Mouse (Mus musculus) myocyte (in vitro differentiated cells): ENCODE data around the gene F11r. TPM values are rescaled to one million over a fixed set of nuclear protein-coding genes. Genes with fewer than 3 reads are reported as not detected.
"Not testable (repeated sequence)": the region's sequence is repeated elsewhere in the genome, so short reads cannot be mapped to it uniquely, and the experiment has no call there.

Experiments
- H3K27me3 ChIP-seq: one replicate; pipeline ENCODE4 v1.6.1; 2011; ENCODE audit not compliant: control insufficient read depth, insufficient read depth, insufficient read length
- H3K36me3 ChIP-seq: one replicate; pipeline ENCODE4 v1.6.1; 2011; ENCODE audit not compliant: control insufficient read depth, insufficient read depth
- H3K4me2 ChIP-seq: one replicate; pipeline ENCODE4 v1.6.1; 2011; ENCODE audit warnings: low read depth, control low read depth
- H3K4me3 ChIP-seq: one replicate; pipeline ENCODE4 v1.5.1; 2011; ENCODE audit warnings: mild to moderate bottlenecking, control low read depth, moderate library complexity
- H3K79me2 ChIP-seq: one replicate; pipeline ENCODE4 v1.6.1; 2011; ENCODE audit not compliant: control insufficient read depth, insufficient read depth
- H3ac ChIP-seq: one replicate; pipeline ENCODE4 v1.6.1; 2011; ENCODE audit not compliant: control insufficient read depth, insufficient read length
- CEBPB ChIP-seq: IDR thresholded peaks from 2 replicates; pipeline ENCODE4 v1.6.1; 2011; ENCODE audit warnings: mild to moderate bottlenecking, moderate library complexity; ENCODE audit not compliant: poor library complexity, insufficient read depth, severe bottlenecking
- E2F4 ChIP-seq: IDR thresholded peaks from one replicate; pipeline ENCODE4 v1.6.1; 2011; ENCODE audit warnings: mild to moderate bottlenecking, control low read depth, moderate library complexity; ENCODE audit not compliant: insufficient read depth
- MAX ChIP-seq: IDR thresholded peaks from one replicate; pipeline ENCODE4 v1.6.1; 2011; ENCODE audit warnings: low read depth, mild to moderate bottlenecking, control low read depth
- MYOD1 ChIP-seq, 3 experiments: IDR thresholded peaks; one replicate each; pipeline ENCODE4 v1.6.1; 2011; ENCODE audit warnings: control low read depth in 2 of 3, low read depth in 2 of 3, mild to moderate bottlenecking in 2 of 3, moderate library complexity in 1 of 3; ENCODE audit not compliant: insufficient read length in 2 of 3, control insufficient read depth in 1 of 3
- MYOG ChIP-seq, 3 experiments: IDR thresholded peaks; one replicate each; pipeline ENCODE4 v1.6.1; 2011; ENCODE audit warnings: control low read depth in 2 of 3, low read depth in 2 of 3, mild to moderate bottlenecking in 2 of 3; ENCODE audit not compliant: insufficient read length in 2 of 3, control insufficient read depth in 1 of 3, insufficient read depth in 1 of 3
- POLR2A ChIP-seq: IDR thresholded peaks from one replicate; pipeline ENCODE4 v1.6.1; 2011; ENCODE audit warnings: low read depth, mild to moderate bottlenecking, control low read depth, moderate library complexity; ENCODE audit not compliant: insufficient read length
- POLR2AphosphoS2 ChIP-seq: IDR thresholded peaks from one replicate; pipeline ENCODE4 v1.6.1; 2011; ENCODE audit warnings: low read depth, control low read depth; ENCODE audit not compliant: insufficient read length
- REST ChIP-seq: IDR thresholded peaks from one replicate; pipeline ENCODE4 v1.6.1; 2011; ENCODE audit warnings: mild to moderate bottlenecking, control low read depth, moderate library complexity; ENCODE audit not compliant: insufficient read depth, insufficient read length
- SRF ChIP-seq: IDR thresholded peaks from one replicate; pipeline ENCODE4 v1.6.1; 2011; ENCODE audit warnings: low read depth; ENCODE audit not compliant: control insufficient read depth, insufficient read length
- TCF12 ChIP-seq: IDR thresholded peaks from one replicate; pipeline ENCODE4 v1.6.1; 2011; ENCODE audit warnings: mild to moderate bottlenecking, control low read depth; ENCODE audit not compliant: poor library complexity, insufficient read depth, severe bottlenecking
- TCF3 ChIP-seq: IDR thresholded peaks from one replicate; pipeline ENCODE4 v1.6.1; 2011; ENCODE audit warnings: low read depth, control low read depth; ENCODE audit not compliant: insufficient read length
- USF1 ChIP-seq: IDR thresholded peaks from one replicate; pipeline ENCODE4 v1.6.1; 2011; ENCODE audit warnings: low read depth, mild to moderate bottlenecking, control low read depth, moderate library complexity
- polyA plus RNA-seq: library from polyadenylated mRNA; unstranded; fragments of >200 nt; fragmentation: generic; extraction: Trizol; gene quantifications from one replicate; pipeline ENCODE4 v1.2.1, GENCODE M21; 2012; ENCODE audit warnings: missing spikeins

F11r gene
- polyA plus RNA-seq, 1 experiment = 24.2 TPM

- H3K79me2 ChIP-seq = no peaks in the 10 kb centered on the region
- H3K4me3 ChIP-seq = no peak overlapping the region
- no peak overlapping the region for H3ac ChIP-seq
- no peaks in the 10 kb centered on the region for H3K36me3 ChIP-seq
- peak overlapping the region; percentile 93 for H3K4me2 ChIP-seq
- no peaks in the 10 kb centered on the region for H3K27me3 ChIP-seq
- TF ChIP-seq MYOG (IDR thresholded peaks at IDR 0.05; ENCODE audit: control insufficient read depth in 1 of 3, insufficient read depth in 1 of 3, insufficient read length in 2 of 3, low read depth in 2 of 3) = peak in 1 of 3 experiments; percentile 2
- peak; percentile 41 for TF ChIP-seq POLR2AphosphoS2
- no peak for TF ChIP-seq MAX
- TF ChIP-seq POLR2A = peak; percentile 32
These were observed 33.6 kb downstream of the F11r start for GRCm38 (mm10) chr1:171470896-171471295.

GRCm38 (mm10) chr1:171471452-171471851 is 34.1 kb downstream of the F11r start:
- Histone ChIP-seq H3K4me3 (no peak overlapping the region), H3K79me2 (no peaks in the 10 kb centered on the region), H3K4me2 (peak overlapping the region; percentile 93), H3ac (no peak overlapping the region), H3K36me3 (no peaks in the 10 kb centered on the region), H3K27me3 (no peaks in the 10 kb centered on the region)
- TF ChIP-seq POLR2AphosphoS2 = no peak
- no peak for TF ChIP-seq E2F4
- no peak for TF ChIP-seq REST

GRCm38 (mm10) chr1:171471941-171472340 is 34.6 kb downstream of the F11r start:
- not testable (repeated sequence) for H3ac ChIP-seq, H3K36me3 ChIP-seq

GRCm38 (mm10) chr1:171473506-171473905 is 36.2 kb downstream of the F11r start:
- TF ChIP-seq USF1 (no peak), MYOG (IDR thresholded peaks at IDR 0.05; ENCODE audit: control insufficient read depth in 1 of 3, insufficient read depth in 1 of 3, insufficient read length in 2 of 3, low read depth in 2 of 3) (no peak), TCF12 (no peak), MYOD1 (IDR thresholded peaks at IDR 0.05; ENCODE audit: control insufficient read depth in 1 of 3, insufficient read length in 2 of 3, low read depth in 2 of 3) (no peak), MAX (no peak), REST (no peak), E2F4 (no peak), CEBPB (no peak), SRF (no peak), POLR2AphosphoS2 (no peak), POLR2A (no peak), TCF3 (no peak)
- Histone ChIP-seq H3K79me2 (no peaks in the 10 kb centered on the region), H3K4me2 (no peak overlapping the region), H3K36me3 (no peaks in the 10 kb centered on the region), H3ac (no peak overlapping the region), H3K27me3 (no peaks in the 10 kb centered on the region), H3K4me3 (no peak overlapping the region)

More at GRCm38 (mm10) chr1:171471941-171472340, 34.6 kb downstream of the F11r start:
- not testable (repeated sequence) for H3K4me2 ChIP-seq, H3K79me2 ChIP-seq, H3K4me3 ChIP-seq, H3K27me3 ChIP-seq

- Histone ChIP-seq H3K27me3 (no peaks in the 10 kb centered on the region), H3K4me2 (no peak overlapping the region), H3K36me3 (no peaks in the 10 kb centered on the region), H3K79me2 (no peaks in the 10 kb centered on the region), H3ac (no peak overlapping the region), H3K4me3 (no peak overlapping the region)
- no peak for TF ChIP-seq MYOG (IDR thresholded peaks at IDR 0.05; ENCODE audit: control insufficient read depth in 1 of 3, insufficient read depth in 1 of 3, insufficient read length in 2 of 3, low read depth in 2 of 3)
- TF ChIP-seq MAX = no peak
- TF ChIP-seq POLR2AphosphoS2 = no peak
- TF ChIP-seq REST = no peak
- TF ChIP-seq TCF12 = no peak
These were observed 36.7 kb downstream of the F11r start for GRCm38 (mm10) chr1:171473920-171474640.

GRCm38 (mm10) chr1:171477123-171477522 is 39.8 kb downstream of the F11r start:
- Histone ChIP-seq H3ac (no peak overlapping the region), H3K4me3 (no peak overlapping the region), H3K27me3 (no peaks in the 10 kb centered on the region), H3K4me2 (no peak overlapping the region), H3K79me2 (no peaks in the 10 kb centered on the region), H3K36me3 (no peaks in the 10 kb centered on the region)
- TF ChIP-seq TCF12 (no peak), E2F4 (no peak), POLR2AphosphoS2 (no peak), SRF (no peak)
